Mouse (Mus musculus) limb, embryonic 11.5 days (tissue): ENCODE results near the gene Osbpl8. TPM values are rescaled to one million over a fixed set of nuclear protein-coding genes. Genes with fewer than 3 reads are reported as not detected.
A peak's percentile ranks its signal among the peaks of the same experiment; 100 is the strongest.

ENCODE experiments used
- ATAC-seq: fragments of 200-750 bp; cut with Nextera tagmentation; 2 replicates; pipeline ENCODE4 v1.8.0; 2017; ENCODE audit warnings: low read depth; ENCODE audit not compliant: insufficient number of reproducible peaks, low FRiP score, low TSS enrichment
- DNase-seq: peaks from one replicate; pipeline ENCODE4 v3.0.0-alpha.2; 2015; ENCODE audit warnings: low spot score
- H3K27ac ChIP-seq: fragments of 300-500 bp; sonication (generic); replicated peaks from 2 replicates; pipeline ENCODE4 v1.5.1; 2014; ENCODE audit warnings: low read depth, mild to moderate bottlenecking, low read length
- H3K27me3 ChIP-seq: fragments of 300-500 bp; sonication (generic); 2 replicates; pipeline ENCODE4 v1.6.1; 2014; ENCODE audit warnings: mild to moderate bottlenecking, low read length, mixed read lengths; ENCODE audit not compliant: control insufficient read depth, insufficient read depth
- H3K36me3 ChIP-seq: fragments of 300-500 bp; sonication (generic); 2 replicates; pipeline ENCODE4 v1.6.1; 2014; ENCODE audit warnings: mild to moderate bottlenecking, low read length, moderate library complexity, mixed read lengths; ENCODE audit not compliant: control insufficient read depth, insufficient read depth
- H3K4me1 ChIP-seq: fragments of 300-500 bp; sonication (generic); 2 replicates; pipeline ENCODE4 v1.6.1; 2014; ENCODE audit warnings: low read length, mixed read lengths; ENCODE audit not compliant: control insufficient read depth, insufficient read depth
- H3K4me2 ChIP-seq: fragments of 300-500 bp; sonication (generic); 2 replicates; pipeline ENCODE4 v1.6.1; 2014; ENCODE audit warnings: low read depth, mild to moderate bottlenecking, moderate library complexity; ENCODE audit not compliant: severe bottlenecking
- H3K4me3 ChIP-seq: fragments of 300-500 bp; sonication (generic); 2 replicates; pipeline ENCODE4 v1.5.1; 2014; ENCODE audit warnings: low read depth, low read length
- H3K9ac ChIP-seq: fragments of 300-500 bp; sonication (generic); 2 replicates; pipeline ENCODE4 v1.6.1; 2014; ENCODE audit warnings: mild to moderate bottlenecking, low read length
- H3K9me3 ChIP-seq: fragments of 300-500 bp; sonication (generic); 2 replicates; pipeline ENCODE4 v1.6.1; 2016; ENCODE audit warnings: low read length; ENCODE audit not compliant: control insufficient read depth
- WGBS: fragments of 180-500 bp; shearing (Covaris S2); extraction: QIAGEN DNeasy Blood & Tissue Kit; methylation state at CpG from one replicate; pipeline ENCODE4 v1.1.7; 2014; 5-methylcytosine and 5-hydroxymethylcytosine counted together
- polyA plus RNA-seq: library from polyadenylated mRNA; unstranded; fragments of >200 nt; fragmentation: Nextera tagmentation; extraction: Ambion mirVana; gene quantifications from 2 replicates; pipeline ENCODE4 v1.2.1, GENCODE M21; 2014

Osbpl8 gene
- polyA plus RNA-seq, 1 experiment from 2014 or later: 9.1 TPM

DNA sequence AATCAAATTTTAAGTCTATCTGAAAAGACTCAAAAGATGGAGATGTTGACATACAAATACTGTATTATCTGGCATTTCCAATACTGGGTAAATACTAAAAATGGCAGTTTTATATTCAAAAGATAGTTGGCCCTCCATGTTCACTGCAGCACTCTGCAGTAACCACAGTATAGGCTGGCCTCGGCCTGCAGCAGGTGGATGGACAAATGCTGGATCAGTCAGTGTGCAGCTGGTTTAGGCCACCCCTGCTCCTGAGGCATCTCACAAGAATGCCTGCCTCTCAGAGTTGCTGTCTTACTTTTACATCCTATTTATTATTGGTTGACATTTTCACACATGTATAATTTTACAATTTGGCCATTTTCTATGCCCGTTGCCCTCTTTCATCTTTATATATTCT, 111.3 kb downstream of the Osbpl8 start:
- 91% methylated on average over 2 of the region's 2 CpGs for WGBS
- no peak overlapping the region for H3K9ac ChIP-seq
- ATAC-seq: no peak

DNA sequence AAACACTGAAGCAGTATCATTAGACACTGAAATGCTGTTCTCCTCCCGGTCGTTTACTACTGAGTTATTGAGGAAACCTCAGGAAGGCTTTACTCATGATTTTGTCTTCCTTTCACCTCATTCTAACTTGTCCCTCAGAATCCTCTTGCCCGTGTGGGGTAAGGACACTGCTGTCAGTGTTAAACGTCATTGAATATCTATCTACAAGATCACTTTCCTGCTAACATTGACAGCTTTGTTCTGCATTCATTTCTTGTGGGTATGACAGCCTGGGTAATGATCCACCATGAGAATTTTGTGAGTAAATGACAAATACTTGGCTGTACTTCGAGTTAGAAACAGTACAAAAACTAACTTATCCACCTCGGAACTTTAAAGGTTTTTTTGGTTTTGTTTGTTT, 133.1 kb downstream of the Osbpl8 start:
- Histone ChIP-seq H3K27ac (no peak overlapping the region), H3K27me3 (no peaks in the 10 kb centered on the region), H3K9ac (no peak overlapping the region), H3K4me1 (no peaks in the 10 kb centered on the region), H3K9me3 (no peaks in the 10 kb centered on the region), H3K4me3 (no peak overlapping the region), H3K4me2 (peak overlapping the region; percentile 52), H3K36me3 (no peaks in the 10 kb centered on the region)
- ATAC-seq (no peak), DNase-seq (no peak)
- WGBS: 51% methylated on average over 6 of the region's 6 CpGs

More for the DNA sequence above, 111.3 kb downstream of the Osbpl8 start:
- H3K4me3 ChIP-seq: no peak overlapping the region
- no peaks in the 10 kb centered on the region for H3K9me3 ChIP-seq
- no peaks in the 10 kb centered on the region for H3K4me1 ChIP-seq
- no peaks in the 10 kb centered on the region for H3K27me3 ChIP-seq
- H3K27ac ChIP-seq: no peak overlapping the region
- no peak overlapping the region for H3K4me2 ChIP-seq
- DNase-seq: no peak
- no peaks in the 10 kb centered on the region for H3K36me3 ChIP-seq

DNA sequence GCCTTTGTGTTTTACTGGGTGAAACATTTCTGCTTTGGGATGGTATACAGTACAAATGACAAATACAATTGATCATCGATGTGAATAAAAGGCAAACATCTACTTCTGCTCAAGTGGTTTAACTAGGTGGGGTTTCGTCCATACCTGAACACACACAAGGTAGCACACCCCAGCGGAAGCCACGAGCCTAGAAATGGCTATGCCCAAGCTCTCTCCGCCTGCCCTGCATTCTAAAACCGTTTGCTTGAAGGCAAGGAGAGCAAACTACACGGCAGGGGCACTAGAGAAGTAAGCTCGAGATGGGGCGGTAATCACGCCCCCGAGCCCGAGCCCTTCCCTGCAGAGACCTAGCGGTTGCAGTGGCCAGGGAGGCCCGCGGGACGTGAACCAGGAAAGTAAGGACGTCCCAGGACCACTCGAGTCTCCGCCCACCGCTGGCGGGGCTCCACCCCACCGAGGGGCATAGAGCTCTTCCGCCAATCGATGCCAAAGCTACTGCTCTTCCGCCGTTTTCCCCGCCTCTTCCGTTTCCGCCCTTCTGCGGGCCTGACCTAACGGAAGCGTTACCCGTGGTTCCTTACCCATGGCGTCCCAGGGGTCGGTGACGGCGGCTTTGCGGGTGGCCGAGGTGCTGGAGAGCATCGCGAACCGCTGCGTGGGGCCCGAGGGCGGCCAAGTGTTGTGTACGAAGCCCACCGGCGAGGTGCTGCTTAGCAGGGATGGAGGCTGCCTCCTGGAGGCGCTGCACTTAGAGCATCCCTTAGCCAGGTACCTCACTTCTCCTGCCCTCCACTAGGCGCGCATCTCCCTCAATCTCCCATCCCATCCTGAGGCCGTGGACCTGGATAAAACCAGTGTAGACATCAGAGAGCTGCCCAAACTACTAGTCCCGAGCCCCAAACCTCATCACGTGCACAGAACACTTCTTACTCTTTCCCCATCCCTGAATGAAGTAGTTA, 133.9 kb downstream of the Osbpl8 start, which contains the start of gene Bbs10:
Gene Bbs10 (plus strand): TSS at position 540 of the 959 bp plus-strand sequence.
- peak; percentile 99 for ATAC-seq

DNA sequence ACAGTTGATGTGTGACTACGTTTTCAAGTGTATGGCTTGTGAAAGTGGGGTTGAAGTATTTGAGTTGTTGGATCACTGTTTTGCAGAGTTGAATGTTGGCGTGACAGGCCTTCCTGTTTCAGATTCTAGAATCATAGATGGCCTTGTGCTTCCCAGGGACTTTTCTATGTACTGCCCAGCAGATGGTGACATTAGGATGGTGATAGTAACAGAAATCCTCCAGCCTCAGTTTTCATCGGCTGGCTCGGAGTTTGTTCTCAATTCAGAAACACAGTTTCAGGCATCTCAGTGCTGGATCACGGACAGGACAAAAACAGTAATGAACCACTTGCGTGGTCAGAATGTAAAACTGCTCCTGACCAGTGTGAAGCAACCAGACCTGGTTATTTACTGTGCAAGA, 135.0 kb downstream of the Osbpl8 start:
- Histone ChIP-seq H3K27me3 (no peaks in the 10 kb centered on the region), H3K4me3 (no peak overlapping the region), H3K9me3 (no peaks in the 10 kb centered on the region), H3K36me3 (no peaks in the 10 kb centered on the region), H3K27ac (no peak overlapping the region), H3K4me1 (no peaks in the 10 kb centered on the region), H3K4me2 (no peak overlapping the region), H3K9ac (no peak overlapping the region)
- ATAC-seq (no peak), DNase-seq (no peak)
- 88% methylated on average over 6 of the region's 6 CpGs for WGBS

More for the DNA sequence above, 133.9 kb downstream of the Osbpl8 start, which contains the start of gene Bbs10:
- peak within 1 kb of the TSS; percentile 52 for H3K4me2 ChIP-seq
- DNase-seq: peak; percentile 96
- no peaks in the 10 kb centered on the region for H3K9me3 ChIP-seq
- H3K36me3 ChIP-seq: no peaks in the 10 kb centered on the region
- H3K27me3 ChIP-seq: no peaks in the 10 kb centered on the region
- peak within 1 kb of the TSS; percentile 83 for H3K9ac ChIP-seq
- peak within 1 kb of the TSS; percentile 77 for H3K27ac ChIP-seq
- under 1% methylated on average over 54 of the region's 54 CpGs for WGBS
- peak within 1 kb of the TSS; percentile 64 for H3K4me3 ChIP-seq
- H3K4me1 ChIP-seq: no peaks in the 10 kb centered on the region

DNA sequence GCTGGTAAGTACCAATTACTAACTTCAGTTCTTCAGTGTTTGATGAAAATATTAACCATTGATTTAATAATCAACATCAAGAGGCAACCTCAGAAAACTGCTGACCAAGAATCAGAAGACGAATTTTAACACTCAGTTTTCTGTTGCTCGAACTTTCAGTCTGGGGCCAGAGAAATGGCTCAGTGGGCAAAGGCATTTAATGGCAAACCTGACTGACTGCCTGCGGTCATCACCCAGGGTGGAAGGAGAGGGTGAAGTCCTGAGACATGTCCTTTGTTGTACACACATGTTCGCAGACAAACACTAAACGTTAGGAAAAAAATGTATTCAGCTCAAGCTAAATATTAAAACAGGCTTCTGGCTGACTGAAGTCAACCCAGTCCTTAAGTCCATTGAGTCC, 136.5 kb downstream of the Osbpl8 start:
- no peaks in the 10 kb centered on the region for H3K9me3 ChIP-seq
- H3K27ac ChIP-seq: no peak overlapping the region
- WGBS: 93% methylated on average over 5 of the region's 5 CpGs
- no peak overlapping the region for H3K4me2 ChIP-seq
- H3K36me3 ChIP-seq: no peaks in the 10 kb centered on the region
- H3K4me3 ChIP-seq: no peak overlapping the region
- no peak for ATAC-seq
- H3K27me3 ChIP-seq: no peaks in the 10 kb centered on the region
- no peaks in the 10 kb centered on the region for H3K4me1 ChIP-seq
- no peak for DNase-seq
- H3K9ac ChIP-seq: no peak overlapping the region

DNA sequence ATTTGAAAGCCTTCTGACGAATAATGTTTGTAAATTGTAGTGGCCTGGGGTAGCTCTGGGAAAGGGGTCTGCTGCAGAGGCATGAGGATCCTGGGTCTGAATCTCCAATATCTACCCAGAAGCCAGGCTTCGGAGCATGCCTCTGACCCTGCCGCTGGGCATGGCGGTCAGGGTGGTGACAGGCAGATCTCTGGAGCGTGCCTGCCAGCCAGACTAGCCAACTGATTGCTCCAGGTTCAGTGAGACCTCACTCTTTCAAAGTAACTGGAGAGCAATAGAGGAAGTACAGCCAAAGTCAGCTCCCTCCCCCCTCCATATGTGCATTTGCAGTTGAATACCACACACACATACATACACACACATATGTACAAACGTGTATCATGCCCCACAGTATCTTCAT, 137.9 kb downstream of the Osbpl8 start:
- 94% methylated on average over 6 of the region's 6 CpGs for WGBS
- Histone ChIP-seq H3K27me3 (no peaks in the 10 kb centered on the region), H3K9me3 (no peaks in the 10 kb centered on the region), H3K4me2 (no peak overlapping the region), H3K36me3 (no peaks in the 10 kb centered on the region), H3K4me3 (no peak overlapping the region), H3K27ac (no peak overlapping the region), H3K9ac (no peak overlapping the region), H3K4me1 (no peaks in the 10 kb centered on the region)
- ATAC-seq (no peak), DNase-seq (no peak)

DNA sequence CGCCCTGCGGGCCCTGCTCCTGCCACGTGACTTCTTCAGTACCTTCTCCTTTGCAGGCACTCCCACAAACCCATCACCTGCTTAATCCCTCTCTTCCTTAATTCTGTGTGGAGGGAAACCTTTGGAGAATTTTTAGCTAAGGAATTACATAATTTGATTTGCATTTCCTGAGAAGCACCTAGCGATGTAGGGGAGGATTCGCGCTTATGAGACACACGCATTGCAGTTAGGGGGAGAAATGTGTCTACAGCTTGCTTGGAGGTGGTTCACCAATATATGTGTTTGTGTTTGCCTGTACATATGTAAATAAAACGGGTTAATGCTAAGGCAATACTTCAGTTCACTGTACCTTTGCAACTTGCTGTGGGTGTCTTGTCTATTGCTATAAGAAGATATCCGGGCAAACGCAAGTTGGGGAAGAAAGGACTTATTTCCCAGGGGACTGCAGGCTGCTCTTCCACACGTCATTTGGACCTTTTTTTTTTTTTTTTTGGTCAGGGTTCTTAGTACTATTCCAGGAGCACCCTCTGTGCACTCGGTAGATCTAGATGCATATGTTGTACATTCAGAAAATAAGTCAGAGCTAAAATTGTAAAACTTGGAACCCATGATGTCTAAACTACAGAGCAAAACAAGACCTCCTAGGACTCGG, 144.4 kb downstream of the Osbpl8 start:
- no peaks in the 10 kb centered on the region for H3K36me3 ChIP-seq
- H3K4me3 ChIP-seq: no peak overlapping the region
- H3K4me1 ChIP-seq: no peaks in the 10 kb centered on the region
- H3K27ac ChIP-seq: no peak overlapping the region
- no peaks in the 10 kb centered on the region for H3K9me3 ChIP-seq
- no peaks in the 10 kb centered on the region for H3K27me3 ChIP-seq
- no peak for ATAC-seq
- WGBS: 91% methylated on average over 13 of the region's 13 CpGs
- DNase-seq: no peak
- no peak overlapping the region for H3K4me2 ChIP-seq
- H3K9ac ChIP-seq: no peak overlapping the region

DNA sequence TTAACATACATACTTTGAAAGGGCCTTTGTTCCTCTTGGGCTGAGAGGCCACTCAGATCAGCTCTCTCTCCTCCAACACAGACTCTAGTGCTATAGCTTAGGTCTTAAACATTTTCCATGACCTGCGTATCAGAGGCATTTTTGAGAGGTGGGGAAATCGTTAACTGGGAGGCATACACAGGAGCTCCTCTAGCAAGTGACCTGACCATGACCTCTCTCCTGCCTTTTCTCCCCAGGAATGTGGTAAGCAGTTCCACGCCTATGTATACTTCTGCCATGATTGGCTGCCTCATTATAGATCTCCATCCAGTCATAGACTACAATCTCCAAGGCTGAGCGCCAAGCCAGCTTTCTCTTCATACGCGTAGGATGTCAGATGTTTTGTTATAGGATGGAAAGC, 148.7 kb downstream of the Osbpl8 start:
- Histone ChIP-seq H3K4me2 (no peak overlapping the region), H3K9ac (no peak overlapping the region), H3K9me3 (no peaks in the 10 kb centered on the region), H3K27ac (no peak overlapping the region), H3K4me1 (no peaks in the 10 kb centered on the region), H3K27me3 (no peaks in the 10 kb centered on the region), H3K36me3 (no peaks in the 10 kb centered on the region), H3K4me3 (no peak overlapping the region)
- ATAC-seq (no peak), DNase-seq (no peak)
- 68% methylated on average over 6 of the region's 6 CpGs for WGBS
